Mouse (Mus musculus) cerebellum, adult (tissue): ENCODE data around the gene Ndufs3.
A peak's percentile ranks its signal among the peaks of the same experiment; 100 is the strongest.
"Not testable (repeated sequence)": the region's sequence is repeated elsewhere in the genome, so short reads cannot be mapped to it uniquely, and the experiment has no call there.

Source experiments
- ATAC-seq: cut with Nextera tagmentation; 2 replicates; pipeline ENCODE4 v1.9.2; 2017; ENCODE audit warnings: mild to moderate bottlenecking, moderate library complexity, mixed read lengths; ENCODE audit not compliant: insufficient number of reproducible peaks, low FRiP score, low TSS enrichment

Gene Ndufs3

DNA sequence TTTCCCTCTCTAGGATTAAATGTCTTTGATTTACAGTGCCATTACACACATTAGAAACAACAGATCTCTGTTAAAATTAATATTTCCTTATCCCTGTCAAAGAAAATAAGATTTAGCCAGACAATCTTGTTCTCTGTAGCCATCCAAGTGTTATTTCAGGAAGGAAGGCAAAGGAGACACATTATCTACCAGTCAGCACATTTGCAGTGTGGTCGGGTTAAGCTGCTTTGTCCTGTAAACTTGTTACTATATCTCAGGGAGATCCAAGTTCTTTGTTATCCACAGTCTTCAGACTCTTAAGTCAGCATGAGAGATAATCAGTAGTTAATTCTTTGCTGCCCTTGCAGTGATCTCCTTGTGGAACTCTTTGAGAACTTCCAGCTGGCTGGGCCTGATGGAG, 6.2 kb upstream of the Ndufs3 start:
- ATAC-seq, result no peak

DNA sequence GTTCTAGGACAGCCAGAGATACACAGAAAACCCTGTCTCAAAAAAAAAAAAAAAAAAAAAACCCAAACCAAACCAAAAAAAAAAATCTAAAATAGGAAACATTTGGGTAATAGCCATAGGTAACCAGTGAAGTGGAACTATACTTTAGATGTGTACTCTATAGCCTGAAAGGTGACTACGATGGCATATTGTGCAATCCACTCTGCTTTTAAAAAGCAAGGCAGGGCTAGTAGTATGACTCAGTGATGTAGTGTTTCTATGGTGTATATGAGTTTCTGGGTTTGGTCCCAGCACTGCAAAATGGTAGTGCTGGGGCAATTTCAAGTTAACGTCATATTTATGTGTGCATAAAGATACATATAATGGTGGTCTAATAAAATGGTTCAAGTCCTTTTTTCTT, 2.1 kb upstream of the Ndufs3 start:
- ATAC-seq, result no peak

- ATAC-seq, result no peak
These were observed 213 bp upstream of the Ndufs3 start for GRCm38 (mm10) chr2:90904856-90905224.

- ATAC-seq, result no peak
These were observed 1.2 kb downstream of the Ndufs3 start for GRCm38 (mm10) chr2:90903398-90903797.

DNA sequence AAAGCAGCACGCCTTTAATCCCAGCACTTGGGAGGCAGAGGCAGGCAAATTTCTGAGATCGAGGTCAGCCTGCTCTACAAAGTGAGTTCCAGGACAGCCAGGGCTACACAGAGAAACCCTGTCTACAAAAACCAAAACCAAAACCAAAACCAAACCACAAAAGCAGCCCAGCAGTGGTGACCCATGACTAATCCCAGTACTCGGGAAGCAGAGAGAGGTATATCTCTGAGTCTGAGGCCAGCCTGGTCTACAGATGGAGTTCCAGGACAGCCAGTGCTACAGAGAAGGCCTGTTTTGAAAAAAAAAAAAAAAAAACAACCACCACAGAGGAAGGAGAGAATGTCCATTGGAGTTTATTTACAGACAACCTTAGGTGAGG, 10.3 kb downstream of the Ndufs3 start:
- not testable (repeated sequence) for ATAC-seq

DNA sequence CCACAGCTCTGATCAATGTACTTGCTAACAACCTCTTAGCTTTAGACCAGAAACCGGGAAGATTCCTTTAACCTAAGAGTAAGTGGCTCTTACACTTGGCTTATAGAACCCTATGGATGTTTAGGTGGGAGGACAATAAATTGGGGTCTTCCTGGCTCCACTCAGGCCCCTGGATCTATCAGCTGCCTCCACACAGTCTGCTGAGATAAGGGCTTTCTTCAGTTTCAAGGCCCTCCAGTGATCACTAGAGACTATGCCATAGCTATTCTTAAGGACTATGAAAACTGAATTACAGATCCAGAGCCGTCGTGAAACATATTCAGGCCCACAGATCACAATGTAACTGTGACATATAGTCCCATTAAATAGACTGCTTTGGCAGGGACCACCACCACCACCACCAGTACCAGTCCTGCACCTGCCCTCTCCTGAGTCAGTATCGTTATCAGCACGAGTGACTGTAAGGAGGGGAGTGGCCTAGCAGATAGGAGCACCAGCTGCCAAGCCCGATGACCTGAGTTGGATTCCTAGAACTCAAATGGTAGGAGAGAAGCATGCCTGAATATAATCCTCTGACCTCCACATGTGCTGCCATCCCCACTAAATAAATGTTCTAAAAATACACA, 10.8 kb downstream of the Ndufs3 start:
- no peak for ATAC-seq

- ATAC-seq, result peak; percentile 43; the same call in 1 of the 2 replicates
These were observed 14.8 kb downstream of the Ndufs3 start for GRCm38 (mm10) chr2:90889550-90890548.

DNA sequence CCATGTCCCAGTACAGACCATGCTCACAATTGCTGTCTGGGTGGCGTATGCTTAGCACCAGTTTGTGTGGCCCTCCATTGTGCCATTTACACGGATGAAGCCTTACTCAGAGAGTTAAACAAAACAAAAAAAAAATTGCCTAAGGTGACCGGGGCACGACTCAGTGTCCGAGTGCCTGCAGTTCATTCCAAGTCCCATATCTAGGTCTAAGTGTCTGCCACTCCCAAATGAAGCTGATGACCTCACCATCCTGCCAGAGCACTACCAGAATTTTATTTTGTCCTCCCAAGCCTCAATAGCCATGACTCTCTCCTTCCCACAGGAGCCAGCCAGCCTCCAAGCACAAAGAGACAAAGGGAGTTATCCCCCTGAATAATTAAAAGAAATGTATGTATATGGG, 17.0 kb downstream of the Ndufs3 start:
- no peak for ATAC-seq

DNA sequence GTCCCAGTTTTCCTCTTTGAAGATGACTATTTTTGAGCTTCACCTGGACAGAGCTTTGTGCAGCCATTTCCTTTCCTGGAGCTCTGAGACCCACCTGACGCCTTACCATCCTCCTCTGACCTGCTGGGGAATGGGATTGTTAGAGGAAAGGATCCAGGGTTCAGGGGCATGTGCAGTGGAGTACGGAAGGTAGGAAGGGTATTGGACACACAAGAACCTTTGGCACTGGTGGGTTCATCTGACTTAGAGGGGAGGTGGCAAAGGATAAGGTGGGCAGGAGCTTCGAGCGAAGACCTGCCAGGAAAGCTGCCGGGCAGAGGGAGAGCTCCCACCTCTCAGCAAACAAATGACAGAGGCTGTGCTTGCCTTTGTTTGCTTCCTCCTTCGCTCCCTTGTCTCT, 18.2 kb downstream of the Ndufs3 start:
- ATAC-seq, result no peak

DNA sequence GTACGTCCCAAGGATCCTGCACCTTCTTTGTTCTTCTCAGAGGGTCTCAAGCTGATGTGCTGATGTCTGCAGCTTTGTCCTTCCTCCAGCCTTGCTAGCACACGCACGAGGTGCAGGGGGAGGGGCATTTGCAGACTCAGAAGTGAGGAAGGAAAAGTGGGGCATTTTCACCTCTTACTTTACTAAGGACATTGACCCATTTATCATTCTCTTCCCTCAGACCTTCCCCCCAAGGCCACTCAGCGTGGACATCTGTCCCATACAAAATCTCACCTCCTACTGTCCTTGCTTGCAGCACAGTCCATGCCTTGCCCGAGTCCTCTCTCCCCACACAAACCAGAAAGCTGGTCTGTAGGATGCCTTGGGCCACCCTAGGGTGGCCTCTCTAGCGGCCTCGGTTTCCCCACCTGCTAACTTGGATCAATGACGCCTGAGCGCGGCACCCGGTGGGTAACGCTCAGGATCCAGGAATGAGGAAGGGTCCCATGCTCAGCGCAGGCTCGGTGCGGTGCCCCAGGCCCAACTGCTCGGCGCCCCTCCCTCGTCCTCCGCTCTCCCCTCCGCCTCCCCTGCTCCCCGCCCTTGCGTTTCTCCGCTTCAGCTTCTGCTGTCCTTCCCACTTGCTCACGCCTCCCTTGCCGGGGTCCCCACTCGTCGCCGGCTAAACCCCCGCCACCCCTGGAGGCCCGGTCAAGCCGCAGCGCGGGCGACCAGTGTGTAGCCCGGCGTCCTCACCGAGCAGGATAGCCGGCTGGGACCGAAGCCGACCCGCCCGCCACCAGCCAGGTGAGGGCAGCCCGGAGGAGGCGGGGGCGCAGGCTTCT, 19.2 kb downstream of the Ndufs3 start, which contains the start of gene C1qtnf4:
Gene C1qtnf4, plus strand, starts transcription at position 643 of the 824 bp plus-strand sequence.
- peak; percentile 42; the same call in 1 of the 2 replicates for ATAC-seq

- no peak for ATAC-seq
These were observed 22.8 kb downstream of the Ndufs3 start for GRCm38 (mm10) chr2:90881824-90882223.

DNA sequence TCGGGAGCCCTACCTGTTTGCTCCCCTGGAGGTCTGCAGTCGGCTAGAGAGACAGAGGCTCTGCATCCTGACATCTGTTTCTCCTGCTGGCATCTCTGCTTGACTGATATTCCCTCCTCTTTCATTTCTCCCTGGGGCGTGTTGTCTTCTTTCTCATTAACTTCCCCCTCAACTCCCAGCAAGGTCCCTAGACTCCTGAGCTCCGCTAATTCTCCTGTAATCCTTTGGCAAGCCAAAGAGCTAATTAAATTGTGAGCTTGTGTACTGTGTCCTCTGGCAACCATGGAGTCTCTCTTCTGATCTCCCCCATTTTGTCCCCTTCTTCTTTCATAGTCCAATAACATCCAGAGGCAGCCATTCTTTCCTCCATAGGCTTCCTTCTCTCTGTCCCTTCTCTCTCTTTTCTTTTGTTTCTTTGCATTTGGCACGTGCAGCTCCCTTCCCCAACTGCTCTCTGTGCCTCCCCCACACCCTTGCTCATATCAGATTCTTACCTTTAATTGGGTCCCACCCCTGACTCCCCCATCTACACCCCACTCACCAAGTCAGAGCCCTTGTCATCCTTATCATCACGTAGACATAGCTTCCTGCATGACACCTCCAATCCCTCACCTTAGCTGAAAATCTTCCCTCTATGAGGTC, 24.4 kb downstream of the Ndufs3 start:
- no peak for ATAC-seq

- no peak for ATAC-seq
These were observed 25.2 kb downstream of the Ndufs3 start for GRCm38 (mm10) chr2:90879419-90879818.

DNA sequence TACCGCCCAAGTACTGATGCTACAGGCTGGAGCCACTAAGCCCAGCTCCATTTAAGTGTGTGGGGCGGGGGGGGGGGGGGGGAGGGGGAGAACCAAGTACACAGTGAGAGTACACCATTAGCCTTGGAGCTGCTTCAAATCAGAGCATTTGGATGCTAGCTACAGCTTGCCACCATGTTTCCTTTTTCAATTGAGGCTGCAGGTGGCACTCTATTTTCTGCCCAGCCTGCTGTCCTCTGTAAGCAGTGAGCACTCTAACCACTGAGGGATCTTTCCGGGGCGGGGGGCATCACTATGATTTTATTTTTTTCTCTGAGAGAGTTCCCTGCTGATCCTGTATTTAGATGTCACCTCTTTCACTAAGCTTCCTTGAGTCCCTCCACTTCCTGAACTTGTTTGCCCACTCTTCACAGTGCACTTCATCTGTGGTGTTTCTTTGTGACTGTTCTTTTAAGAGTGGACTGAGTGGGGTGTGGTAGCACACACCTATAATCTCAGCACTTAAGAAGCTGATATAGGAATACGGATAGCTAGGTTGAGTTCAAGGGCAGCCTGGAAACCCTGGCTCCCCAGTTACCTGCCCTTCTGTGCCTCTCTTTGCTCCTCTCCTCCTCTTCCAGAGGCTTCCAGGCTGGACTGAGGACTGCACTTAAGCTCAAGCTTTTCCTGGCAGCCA, 26.9 kb downstream of the Ndufs3 start:
- ATAC-seq, result no peak

DNA sequence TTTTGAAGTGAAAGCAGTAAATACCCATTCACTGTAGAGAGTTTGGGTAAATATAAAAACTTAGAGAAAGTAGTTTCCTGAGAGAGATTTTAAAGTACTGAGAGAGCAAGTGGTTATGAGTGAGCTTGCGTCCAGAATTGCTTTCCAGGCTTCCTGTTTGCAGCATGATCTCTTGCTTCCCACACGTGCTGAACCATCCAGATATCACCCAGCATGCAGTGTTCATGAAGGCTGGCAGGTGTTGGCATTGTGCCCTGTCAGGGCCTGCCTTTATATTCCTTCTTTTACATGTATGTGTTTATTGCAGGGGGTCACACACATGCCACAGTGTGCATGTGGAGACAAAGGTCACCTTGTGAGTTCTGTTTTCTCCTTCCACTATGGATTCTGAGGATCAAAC, 29.4 kb downstream of the Ndufs3 start:
- ATAC-seq, result no peak

- 0 out of 2 replicates have a peak, but pooled peaks have one; percentile 67 for ATAC-seq
These were observed 30.6 kb downstream of the Ndufs3 start for GRCm38 (mm10) chr2:90874025-90874424.

DNA sequence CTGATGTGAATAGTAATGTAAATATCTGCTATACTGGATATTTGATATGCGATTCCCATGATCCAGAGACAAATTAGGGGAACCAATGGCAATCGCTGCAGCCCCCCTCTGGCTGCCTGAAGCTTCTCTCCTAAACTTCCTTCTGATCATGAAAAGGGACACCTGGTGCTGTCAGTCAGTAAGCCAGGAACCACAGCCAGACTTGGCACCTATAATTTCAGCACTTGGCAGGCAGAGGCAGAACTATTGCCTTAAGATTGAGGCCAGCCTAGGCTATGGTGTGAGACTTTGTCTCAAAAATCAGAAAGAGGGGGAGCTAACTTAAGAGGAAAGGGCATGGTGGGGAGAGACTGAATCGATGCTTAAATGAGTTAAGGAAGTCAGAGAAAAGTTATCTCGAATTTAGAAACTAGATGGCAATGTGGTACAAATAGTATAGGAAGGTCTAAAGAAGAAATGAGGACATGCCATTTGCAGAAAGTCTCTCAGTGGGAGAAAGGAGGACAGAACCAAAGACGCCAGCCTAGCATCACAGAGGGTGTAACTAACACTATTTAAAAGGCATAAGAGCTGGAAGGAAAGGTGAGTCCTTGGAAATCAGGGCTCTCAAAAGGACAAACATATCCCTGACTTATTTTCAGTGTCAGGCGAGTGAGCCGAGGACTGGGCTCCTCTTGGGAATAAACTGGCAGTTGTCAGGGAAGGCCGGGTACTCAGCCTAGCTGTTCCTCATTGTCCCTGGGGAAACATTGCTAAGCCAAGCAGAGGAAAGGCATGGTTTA, 33.3 kb downstream of the Ndufs3 start:
- ATAC-seq, result no peak

- ATAC-seq, result no peak
These were observed 34.5 kb downstream of the Ndufs3 start for GRCm38 (mm10) chr2:90870136-90870601.

DNA sequence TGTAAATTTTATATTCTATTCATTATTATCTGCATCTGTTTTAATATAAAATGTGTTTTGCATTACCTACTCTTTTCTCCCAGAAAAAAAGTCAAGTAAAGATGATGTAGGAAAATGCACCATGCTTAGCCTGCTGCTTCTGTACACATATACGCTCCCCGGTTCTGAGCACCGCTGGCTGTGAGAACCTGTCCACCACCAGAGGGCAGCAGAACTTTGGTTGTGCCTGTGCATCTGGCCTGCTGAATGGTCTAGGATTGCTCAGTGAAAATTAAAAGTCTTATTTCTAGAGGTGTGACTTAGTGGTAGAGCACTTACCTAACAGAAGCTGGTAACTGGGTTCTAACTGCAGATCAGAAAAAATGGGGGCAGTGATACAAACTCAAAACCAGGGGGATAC, 38.1 kb downstream of the Ndufs3 start:
- ATAC-seq, result 0 out of 2 replicates have a peak, but pooled peaks have one; percentile 50
